Mouse (Mus musculus): ENCODE data around the gene Slamf9. TPM values are rescaled to one million over a fixed set of nuclear protein-coding genes. Genes with fewer than 3 reads are reported as not detected.

Gene Slamf9
- polyA plus RNA-seq, 1 experiment from 2014 or later = not detected

Other genes with a start within 250 kb of the Slamf9 start
- gene Atp1a4, start 216.9 kb upstream of the Slamf9 start, polyA plus RNA-seq (2014; fragmentation: Nextera tagmentation; extraction: Ambion mirVana) = not detected in 2 replicates
- 55.6 and 61.0 TPM in 2 replicates for gene Igsf8, start 213.7 kb upstream of the Slamf9 start, polyA plus RNA-seq (2014; fragmentation: Nextera tagmentation; extraction: Ambion mirVana)
- gene Atp1a2, start 177.3 kb upstream of the Slamf9 start, polyA plus RNA-seq (2014; fragmentation: Nextera tagmentation; extraction: Ambion mirVana) = 18.2 and 19.4 TPM in 2 replicates
- 3.0 and 3.9 TPM in 2 replicates for gene Kcnj9, start 146.0 kb upstream of the Slamf9 start, polyA plus RNA-seq (2014; fragmentation: Nextera tagmentation; extraction: Ambion mirVana)
- gene Kcnj10, start 134.1 kb upstream of the Slamf9 start, polyA plus RNA-seq (2014; fragmentation: Nextera tagmentation; extraction: Ambion mirVana) = 1.5 TPM in 2 replicates
- gene Pigm, start 98.8 kb upstream of the Slamf9 start, polyA plus RNA-seq (2014; fragmentation: Nextera tagmentation; extraction: Ambion mirVana) = 5.2 and 6.4 TPM in 2 replicates
- 49.6 and 52.6 TPM in 2 replicates for gene Igsf9, start 6.4 kb downstream of the Slamf9 start, polyA plus RNA-seq (2014; fragmentation: Nextera tagmentation; extraction: Ambion mirVana)
- gene Tagln2, start 24.7 kb downstream of the Slamf9 start, polyA plus RNA-seq (2014; fragmentation: Nextera tagmentation; extraction: Ambion mirVana) = 25.7 and 43.5 TPM in 2 replicates
- gene Cfap45, start 45.4 kb downstream of the Slamf9 start, polyA plus RNA-seq (2014; fragmentation: Nextera tagmentation; extraction: Ambion mirVana) = 1.9 and 2.2 TPM in 2 replicates
- 0.22 TPM in 1 of 2 replicates, not detected in the other for gene Vsig8, start 80.6 kb downstream of the Slamf9 start, polyA plus RNA-seq (2014; fragmentation: Nextera tagmentation; extraction: Ambion mirVana)
- 0.42 TPM in 1 of 2 replicates, not detected in the other for gene Slamf8, start 115.2 kb downstream of the Slamf9 start, polyA plus RNA-seq (2014; fragmentation: Nextera tagmentation; extraction: Ambion mirVana)
- 0.14 TPM in 1 of 2 replicates, not detected in the other for gene Fcrl6, start 127.2 kb downstream of the Slamf9 start, polyA plus RNA-seq (2014; fragmentation: Nextera tagmentation; extraction: Ambion mirVana)
- 6.3 and 8.7 TPM in 2 replicates for gene Dusp23, start 157.6 kb downstream of the Slamf9 start, polyA plus RNA-seq (2014; fragmentation: Nextera tagmentation; extraction: Ambion mirVana)
- not detected in 2 replicates for gene Crp, start 222.7 kb downstream of the Slamf9 start, polyA plus RNA-seq (2014; fragmentation: Nextera tagmentation; extraction: Ambion mirVana)

Measured in midbrain, embryonic 14.5 days (tissue).